Mouse (Mus musculus): ENCODE measurements around the gene Glt28d2.

The Glt28d2 gene

DNA sequence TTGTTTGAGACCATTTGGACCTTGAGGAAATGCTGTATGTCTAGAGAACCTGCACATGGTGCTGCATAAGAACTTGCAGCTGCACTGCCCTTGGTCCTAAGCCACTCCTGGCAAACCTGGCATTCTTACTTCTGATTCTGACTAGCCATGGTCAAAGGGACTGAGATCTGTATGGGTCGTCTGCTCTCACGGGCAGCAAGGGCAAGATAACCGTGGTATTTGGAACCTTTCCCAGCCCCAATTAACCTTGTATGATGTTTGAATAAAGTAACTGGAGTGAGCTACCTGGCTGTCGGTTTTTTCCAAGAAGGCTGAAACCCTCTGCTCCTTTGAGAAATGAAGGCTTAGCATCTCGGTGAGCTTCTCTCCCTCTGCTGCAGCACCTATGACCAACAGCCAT lies 8.4 kb downstream of the Glt28d2 start:
- DNase-seq (ENCODE audit: low read depth), result no peak

DNA sequence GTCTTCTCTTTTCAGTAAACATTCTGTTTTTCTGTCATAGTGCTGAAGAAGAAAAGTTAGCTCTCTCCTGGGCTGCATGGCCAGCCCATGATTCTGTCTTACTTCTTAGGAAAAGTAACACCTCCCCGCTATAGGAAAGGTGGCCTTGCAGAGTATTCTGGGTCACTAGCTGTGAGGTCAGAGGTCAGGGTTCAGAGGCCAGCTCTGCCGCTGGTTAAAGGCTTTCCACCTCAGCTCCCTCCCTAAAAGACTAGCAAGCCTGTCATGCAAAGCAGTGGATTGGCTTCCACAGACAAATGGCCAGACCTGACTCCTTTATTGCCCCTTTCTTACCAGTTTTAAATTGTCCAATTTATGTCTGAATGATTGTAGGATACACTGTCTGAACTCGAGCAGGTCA lies 23.3 kb downstream of the Glt28d2 start:
- no peak for DNase-seq (ENCODE audit: low read depth)

DNA sequence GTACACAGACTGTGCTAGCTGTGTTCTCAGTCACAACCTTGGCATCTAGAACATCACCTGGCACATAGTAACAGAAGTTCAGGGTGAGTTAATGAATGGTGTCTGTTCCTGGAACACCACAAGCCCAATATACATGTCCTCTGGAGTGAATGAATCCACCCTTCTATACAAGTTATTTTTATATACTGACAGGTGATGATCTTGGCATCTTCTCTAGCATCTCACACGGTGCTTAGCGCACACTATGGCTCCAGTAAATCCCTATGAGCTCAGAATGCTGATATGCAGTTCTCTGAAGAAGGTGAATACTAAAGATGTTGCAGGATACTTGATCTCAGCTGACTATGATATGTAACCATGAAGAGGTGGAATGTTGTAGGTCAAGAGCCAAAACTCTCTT lies 24.4 kb downstream of the Glt28d2 start:
- no peak for DNase-seq (ENCODE audit: low read depth)

DNA sequence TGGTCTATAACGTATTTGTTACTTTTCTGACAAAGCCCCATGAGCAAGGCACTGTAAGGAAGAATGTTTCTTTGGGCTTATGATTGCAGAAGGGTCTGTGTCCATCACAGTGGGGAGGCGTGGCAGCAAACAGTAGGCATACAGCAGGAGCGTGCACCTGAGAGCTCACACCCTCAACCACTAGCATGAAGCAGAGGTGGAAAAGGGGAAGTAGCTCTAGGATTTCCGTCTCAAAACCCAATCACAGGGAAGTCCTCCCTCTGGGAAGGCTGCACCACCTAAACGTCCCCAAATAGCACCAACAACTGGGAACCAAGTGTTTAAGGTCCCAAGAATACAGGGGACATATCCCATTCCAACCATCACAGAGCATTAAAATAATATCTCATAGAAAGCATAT lies 26.3 kb downstream of the Glt28d2 start:
- DNase-seq (ENCODE audit: low read depth), result no peak

DNA sequence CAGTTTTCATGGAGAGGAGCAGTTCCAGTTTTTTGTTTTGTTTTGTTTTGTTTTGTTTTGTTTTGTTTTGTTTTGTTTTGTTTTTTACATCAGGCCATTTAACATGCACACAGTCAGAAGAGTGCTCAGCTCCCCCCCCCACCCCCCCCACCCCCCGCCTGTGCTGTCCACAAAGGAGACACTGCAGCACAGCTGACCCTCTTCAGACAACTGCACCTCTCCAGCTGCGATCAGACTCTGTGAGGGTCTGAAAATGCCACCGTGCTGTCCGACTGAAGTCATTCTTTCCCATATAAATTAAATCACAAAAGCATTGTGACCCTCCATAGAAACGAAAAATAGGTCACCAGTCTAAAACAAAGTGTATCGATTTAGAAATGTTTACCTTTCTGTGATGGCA lies 28.0 kb downstream of the Glt28d2 start:
- no peak for DNase-seq (ENCODE audit: low read depth)

GRCm38 (mm10) chr3:85858140-85859135 lies 28.9 kb downstream of the Glt28d2 start:
- no peak for DNase-seq (ENCODE audit: low read depth)

- DNase-seq (ENCODE audit: low read depth), result peak; percentile 57
Measured at GRCm38 (mm10) chr3:85857083-85857482, 30.2 kb downstream of the Glt28d2 start.

DNA sequence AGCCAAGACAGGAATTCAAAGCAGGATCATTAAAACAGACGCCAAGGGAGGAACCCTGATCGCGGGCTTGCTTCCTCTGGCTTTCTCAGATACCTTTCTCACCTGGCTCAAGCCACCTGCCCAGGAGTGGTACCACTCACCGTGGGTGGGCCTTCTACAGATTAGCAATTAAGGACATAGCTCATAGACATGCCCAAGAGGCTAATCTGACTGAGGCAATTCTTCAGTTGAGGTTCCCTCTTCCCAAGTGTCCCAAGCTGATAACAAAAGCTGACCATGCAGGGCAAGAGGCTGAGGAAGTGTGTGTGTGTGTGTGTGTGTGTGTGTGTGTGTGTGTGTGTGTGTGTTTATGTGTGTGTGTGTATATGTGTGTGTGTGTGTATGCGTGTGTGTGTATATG lies 31.4 kb downstream of the Glt28d2 start:
- DNase-seq (ENCODE audit: low read depth), result no peak

GRCm38 (mm10) chr3:85855043-85855442 lies 32.3 kb downstream of the Glt28d2 start:
- DNase-seq (ENCODE audit: low read depth), result no peak

DNA sequence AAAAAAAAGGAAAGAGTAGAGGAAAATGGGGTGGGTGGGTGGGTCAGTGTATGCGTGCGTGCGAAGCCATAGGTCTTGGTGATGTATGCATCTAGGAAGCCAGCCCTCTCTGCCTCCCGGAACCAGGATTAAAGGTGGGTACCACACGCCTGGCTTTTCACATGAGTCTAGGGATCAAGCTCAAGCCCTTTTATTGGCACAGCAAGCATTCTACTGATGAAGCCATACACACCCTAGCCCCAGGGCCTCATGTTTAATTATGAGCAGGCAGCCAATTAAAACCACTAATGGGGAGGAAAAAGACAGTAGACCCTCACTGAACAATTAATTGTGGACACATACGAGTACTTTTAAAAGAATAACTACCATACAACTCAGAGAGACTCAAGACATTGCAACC lies 33.2 kb downstream of the Glt28d2 start:
- DNase-seq (ENCODE audit: low read depth), result no peak

DNA sequence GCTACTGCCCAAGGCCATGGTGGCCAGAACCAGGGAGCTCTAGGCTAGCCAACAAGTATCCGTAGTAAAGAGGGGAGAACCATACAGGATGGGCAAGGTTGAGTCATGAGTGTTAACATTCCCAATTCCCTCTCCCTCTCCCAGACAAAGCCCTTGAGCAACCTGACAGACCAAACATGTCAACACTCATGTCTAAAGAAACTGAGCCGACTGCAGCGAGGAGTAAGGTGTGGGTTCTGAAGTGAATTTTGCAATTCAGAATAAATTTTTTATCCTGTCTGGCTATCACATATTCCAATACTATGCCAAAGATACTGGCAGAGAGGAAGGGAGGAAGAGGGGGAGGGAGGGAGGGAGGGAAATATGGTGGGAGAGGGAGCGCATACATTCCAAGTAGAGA lies 33.6 kb downstream of the Glt28d2 start:
- DNase-seq (ENCODE audit: low read depth), result no peak

DNA sequence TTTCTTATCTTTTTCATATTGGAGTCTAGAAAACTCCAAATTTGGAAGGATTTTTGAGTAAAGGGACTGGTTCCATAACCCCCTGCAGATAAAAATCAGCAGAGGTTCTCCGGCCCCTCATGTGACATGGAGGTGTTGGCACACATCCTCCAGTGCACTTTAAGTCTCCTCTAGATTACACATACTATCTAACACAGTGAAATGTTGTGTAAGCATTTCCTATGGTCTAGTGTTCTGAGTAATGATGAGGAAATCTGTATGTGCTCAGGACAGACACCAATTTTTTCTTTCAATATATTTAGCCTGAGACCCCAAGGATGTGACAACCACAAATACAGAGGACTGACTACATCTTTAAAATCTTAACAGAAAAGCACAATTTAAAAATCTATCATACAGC lies 37.2 kb downstream of the Glt28d2 start:
- DNase-seq (ENCODE audit: low read depth), result no peak

DNA sequence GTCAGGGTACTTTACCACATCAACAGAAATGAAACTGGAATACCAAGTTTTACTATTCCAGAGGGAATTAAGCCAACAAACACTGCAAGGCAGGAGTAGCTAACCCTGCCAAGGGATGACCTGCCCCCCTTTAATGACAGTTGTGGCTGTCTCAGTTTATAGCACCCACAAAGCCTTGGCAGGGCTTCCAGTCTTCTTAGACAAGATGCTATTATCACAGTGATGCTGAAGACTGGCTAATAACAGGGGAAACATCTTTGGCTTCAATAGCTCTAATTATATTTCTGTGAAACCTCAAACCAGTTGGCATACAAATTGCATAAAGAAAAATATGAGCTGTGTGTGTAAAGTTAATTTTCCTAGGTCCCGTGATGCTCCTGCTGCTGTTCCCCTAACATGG lies 41.0 kb downstream of the Glt28d2 start:
- DNase-seq (ENCODE audit: low read depth), result no peak

GRCm38 (mm10) chr3:85845341-85845740 lies 42.0 kb downstream of the Glt28d2 start:
- no peak for DNase-seq (ENCODE audit: low read depth)

DNA sequence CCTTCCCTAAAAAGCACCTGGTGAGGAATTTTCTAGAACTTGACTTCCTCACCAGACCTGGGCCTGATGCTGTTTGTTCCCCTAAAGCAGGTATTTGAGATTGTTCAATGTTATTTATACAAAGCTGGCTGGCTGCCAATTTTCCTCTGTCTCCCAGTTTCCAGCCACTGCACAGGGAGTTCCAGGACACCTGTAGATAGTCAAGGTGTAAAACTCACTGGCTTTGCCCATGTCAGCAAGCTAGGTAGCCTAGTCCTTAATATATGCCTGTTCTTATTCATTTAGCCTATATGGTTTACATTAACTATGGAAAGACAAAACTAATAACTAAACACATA lies 44.5 kb downstream of the Glt28d2 start:
- DNase-seq (ENCODE audit: low read depth), result no peak

DNA sequence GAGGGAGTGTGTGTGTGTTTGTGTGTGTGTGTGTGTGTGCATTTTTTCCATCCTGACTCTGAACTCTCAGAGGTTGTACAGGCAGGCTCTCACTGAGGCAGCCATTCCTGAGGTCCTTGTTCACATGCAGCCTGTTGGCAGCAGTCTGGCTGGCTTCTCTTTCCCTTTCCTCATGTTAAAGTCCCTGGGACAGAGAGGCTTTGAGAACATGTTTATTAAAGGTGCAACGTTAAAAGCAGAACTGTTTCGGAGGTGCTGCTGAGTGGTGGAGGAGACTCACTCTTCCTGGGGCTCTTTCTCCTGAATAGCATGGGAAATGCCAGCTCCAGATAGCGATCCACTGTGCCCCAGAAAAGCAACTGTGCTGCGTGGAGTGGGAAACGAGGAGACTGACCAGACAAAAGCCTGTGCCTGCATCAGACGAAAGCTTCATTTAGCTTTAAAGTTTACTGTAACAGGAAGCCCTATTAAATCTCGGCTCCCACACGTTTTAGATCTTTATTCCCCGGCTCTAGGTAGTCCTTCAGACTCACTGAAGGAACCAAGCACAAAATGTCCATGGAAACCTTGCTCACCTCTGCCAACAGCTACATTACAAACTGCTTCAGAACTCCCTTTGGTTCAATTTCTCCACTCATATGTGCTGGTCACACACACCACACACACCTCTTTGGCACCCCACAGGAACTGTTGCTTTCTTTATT lies 45.0 kb downstream of the Glt28d2 start:
- DNase-seq (ENCODE audit: low read depth), result no peak

- no peak for DNase-seq (ENCODE audit: low read depth)
Measured at GRCm38 (mm10) chr3:85841454-85842176, 45.7 kb downstream of the Glt28d2 start.

GRCm38 (mm10) chr3:85833627-85834026 lies 53.7 kb downstream of the Glt28d2 start:
- DNase-seq (ENCODE audit: low read depth), result no peak

GRCm38 (mm10) chr3:85832490-85833155 lies 54.7 kb downstream of the Glt28d2 start:
- no peak for DNase-seq (ENCODE audit: low read depth)

GRCm38 (mm10) chr3:85831785-85832184 lies 55.5 kb downstream of the Glt28d2 start:
- no peak for DNase-seq (ENCODE audit: low read depth)

GRCm38 (mm10) chr3:85829047-85829446 lies 58.3 kb downstream of the Glt28d2 start:
- no peak for DNase-seq (ENCODE audit: low read depth)

DNA sequence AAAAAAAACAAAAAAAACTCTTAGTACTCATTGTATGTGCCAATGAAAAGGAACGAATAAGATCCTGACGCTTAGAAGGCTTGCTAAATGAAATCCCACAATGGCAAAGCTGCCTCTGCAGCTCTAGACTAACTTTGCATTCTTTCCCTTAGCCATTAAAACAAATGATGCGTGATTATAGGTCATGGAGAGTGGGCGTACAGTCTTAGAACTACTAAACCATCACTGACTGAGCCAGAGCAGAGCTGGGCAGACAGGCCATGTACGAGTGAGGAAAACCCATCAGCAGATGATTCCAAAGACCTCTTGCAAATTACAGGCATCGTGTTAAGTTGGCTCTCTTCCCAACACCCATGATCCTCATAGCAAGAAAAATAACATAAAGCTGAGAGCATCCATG lies 59.5 kb downstream of the Glt28d2 start:
- DNase-seq (ENCODE audit: low read depth), result no peak

Data from c-Kit-positive CD71-positive TER-119-negative erythroid progenitor cells, embryonic 14.5 days (primary cell).